Mouse (Mus musculus): ENCODE data around the gene Klhl23. TPM values are rescaled to one million over a fixed set of nuclear protein-coding genes. Genes with fewer than 3 reads are reported as not detected.

Klhl23 gene
- polyA plus RNA-seq, 1 experiment from 2014 or later = 37.0 TPM

GRCm38 (mm10) chr2:69862117-69862657 lies 40.4 kb downstream of the Klhl23 start:
- H3K9ac ChIP-seq = peak overlapping the region; percentile 100
- no peak for ATAC-seq (ENCODE audit: insufficient read depth, low FRiP score, low read depth)
- H3K36me3 ChIP-seq = peaks cover 3% of the 10 kb centered on the region; the same call in 1 of the 2 replicates
- WGBS = under 1% methylated on average over 13 of the region's 13 CpGs
- H3K27me3 ChIP-seq (replicated peaks) = no peaks in the 10 kb centered on the region
- H3K4me1 ChIP-seq = no peaks in the 10 kb centered on the region
- H3K9me3 ChIP-seq = no peaks in the 10 kb centered on the region
- H3K4me2 ChIP-seq = peak overlapping the region; percentile 60
- H3K4me3 ChIP-seq (replicated peaks) = peak overlapping the region; percentile 100
- H3K27ac ChIP-seq = peak overlapping the region; percentile 93

- 0 out of 2 replicates have a peak, but pooled peaks have one; percentile 9 for ATAC-seq (ENCODE audit: insufficient read depth, low FRiP score, low read depth)
- Histone ChIP-seq H3K9ac (no peak overlapping the region), H3K27me3 (replicated peaks) (no peaks in the 10 kb centered on the region), H3K4me3 (replicated peaks) (no peak overlapping the region), H3K4me2 (peak overlapping the region; percentile 58; the same call in 1 of the 2 replicates), H3K27ac (no peak overlapping the region), H3K9me3 (no peaks in the 10 kb centered on the region), H3K4me1 (peaks cover 9% of the 10 kb centered on the region), H3K36me3 (no peaks in the 10 kb centered on the region)
- WGBS = 67% methylated on average over 2 of the region's 2 CpGs
Observed at GRCm38 (mm10) chr2:69883990-69884391, 62.2 kb downstream of the Klhl23 start.

GRCm38 (mm10) chr2:69884581-69884980 lies 62.8 kb downstream of the Klhl23 start:
- peaks cover 9% of the 10 kb centered on the region for H3K4me1 ChIP-seq
- no peaks in the 10 kb centered on the region for H3K27me3 ChIP-seq (replicated peaks)
- H3K9ac ChIP-seq = peak overlapping the region; percentile 33; the same call in 1 of the 2 replicates
- H3K27ac ChIP-seq = peak overlapping the region; percentile 68; the same call in 1 of the 2 replicates
- peak overlapping the region; percentile 58 for H3K4me2 ChIP-seq
- no peak for ATAC-seq (ENCODE audit: insufficient read depth, low FRiP score, low read depth)
- no peaks in the 10 kb centered on the region for H3K9me3 ChIP-seq
- peak overlapping the region; percentile 67 for H3K4me3 ChIP-seq (replicated peaks)
- H3K36me3 ChIP-seq = no peaks in the 10 kb centered on the region
- 52% methylated on average over 6 of the region's 6 CpGs for WGBS

GRCm38 (mm10) chr2:69885050-69885449 lies 63.3 kb downstream of the Klhl23 start:
- peak overlapping the region; percentile 58 for H3K4me2 ChIP-seq
- H3K27ac ChIP-seq = peak overlapping the region; percentile 68
- peak overlapping the region; percentile 67 for H3K4me3 ChIP-seq (replicated peaks)
- no peaks in the 10 kb centered on the region for H3K36me3 ChIP-seq
- no peaks in the 10 kb centered on the region for H3K27me3 ChIP-seq (replicated peaks)
- H3K4me1 ChIP-seq = peaks cover 9% of the 10 kb centered on the region
- peak overlapping the region; percentile 33 for H3K9ac ChIP-seq
- WGBS = 4% methylated on average over 12 of the region's 12 CpGs
- ATAC-seq (ENCODE audit: insufficient read depth, low FRiP score, low read depth) = 0 out of 2 replicates have a peak, but pooled peaks have one; percentile 36
- no peaks in the 10 kb centered on the region for H3K9me3 ChIP-seq

- no peaks in the 10 kb centered on the region for H3K27me3 ChIP-seq (replicated peaks)
- peak within 1 kb of the TSS; percentile 68 for H3K27ac ChIP-seq
- H3K9me3 ChIP-seq = no peaks in the 10 kb centered on the region
- under 1% methylated on average over 45 of the region's 45 CpGs for WGBS
- peak within 1 kb of the TSS; percentile 33 for H3K9ac ChIP-seq
- peak within 1 kb of the TSS; percentile 67 for H3K4me3 ChIP-seq (replicated peaks)
- peak; percentile 95 for ATAC-seq (ENCODE audit: insufficient read depth, low FRiP score, low read depth)
- peaks cover 9% of the 10 kb centered on the region for H3K4me1 ChIP-seq
- H3K36me3 ChIP-seq = no peaks in the 10 kb centered on the region
- peak within 1 kb of the TSS; percentile 58 for H3K4me2 ChIP-seq
Observed at GRCm38 (mm10) chr2:69885451-69886305, 63.9 kb downstream of the Klhl23 start, which contains the start of gene Mettl5. TSS of gene Mettl5 (minus strand) at chr2:69885615.

Other genes with a start within 250 kb of the Klhl23 start
- 0.78 and 1.1 TPM in 2 replicates for gene Lrp2, start 235.9 kb upstream of the Klhl23 start, polyA plus RNA-seq (2015; fragmentation: Nextera tagmentation; extraction: Ambion mirVana)
- 12.5 and 16.0 TPM in 2 replicates for gene Bbs5, start 174.8 kb upstream of the Klhl23 start, polyA plus RNA-seq (2015; fragmentation: Nextera tagmentation; extraction: Ambion mirVana)
- 0.24 and 0.86 TPM in 2 replicates for gene Klhl41, start 151.8 kb upstream of the Klhl23 start, polyA plus RNA-seq (2015; fragmentation: Nextera tagmentation; extraction: Ambion mirVana)
- gene Fastkd1, start 108.4 kb upstream of the Klhl23 start, polyA plus RNA-seq (2015; fragmentation: Nextera tagmentation; extraction: Ambion mirVana) = 9.0 and 9.8 TPM in 2 replicates
- gene Ppig, start 99.4 kb upstream of the Klhl23 start, polyA plus RNA-seq (2015; fragmentation: Nextera tagmentation; extraction: Ambion mirVana) = 124 and 152 TPM in 2 replicates
- gene Ccdc173, start 32.4 kb upstream of the Klhl23 start, polyA plus RNA-seq (2015; fragmentation: Nextera tagmentation; extraction: Ambion mirVana) = 1.4 and 2.2 TPM in 2 replicates
- 22.1 and 23.0 TPM in 2 replicates for gene Phospho2, start 32.3 kb upstream of the Klhl23 start, polyA plus RNA-seq (2015; fragmentation: Nextera tagmentation; extraction: Ambion mirVana)
- 309 and 316 TPM in 2 replicates for gene Ssb, start 39.6 kb downstream of the Klhl23 start, polyA plus RNA-seq (2015; fragmentation: Nextera tagmentation; extraction: Ambion mirVana)
- gene Mettl5, start 63.7 kb downstream of the Klhl23 start, polyA plus RNA-seq (2015; fragmentation: Nextera tagmentation; extraction: Ambion mirVana) = 39.7 and 45.9 TPM in 2 replicates
- gene Ubr3, start 75.3 kb downstream of the Klhl23 start, polyA plus RNA-seq (2015; fragmentation: Nextera tagmentation; extraction: Ambion mirVana) = 12.8 and 13.3 TPM in 2 replicates
- gene Myo3b, start 217.2 kb downstream of the Klhl23 start, polyA plus RNA-seq (2015; fragmentation: Nextera tagmentation; extraction: Ambion mirVana) = 0.28 and 0.37 TPM in 2 replicates

Data from stomach, embryonic 15.5 days (tissue).